22 mouse cellular contexts compared by ENCODE assay signal in genomic region chr4:83316718-83317117, GRCm38 (mm10). TPM values are rescaled to one million over a fixed set of nuclear protein-coding genes. Genes with fewer than 3 reads are reported as not detected.
A peak's percentile ranks its signal among the peaks of the same experiment; 100 is the strongest.
DNase-seq lines count a peak whose midpoint lies in the region; ATAC-seq and TF ChIP-seq lines count a peak whose summit lies in the region.
"Had no signal": no experiment of that assay in that cellular context is flagged by ENCODE, and none has a peak within 500 bp of the region (broad histone marks: within the 10 kb centered on the region; RNA-seq: fewer than 3 reads in every experiment).

No protein-coding gene starts in this region.

- H3K4me3 ChIP-seq in kidney, adult 2 months (ENCODE audit: insufficient read depth, low read depth, low read length): no peak overlapping the region
- peak overlapping the region; percentile 43 for H3K4me3 ChIP-seq in E14TG2a.4 (replicated peaks; ENCODE audit: low read length)
- no peak overlapping the region for H3K4me3 ChIP-seq in brown adipose tissue, adult 24 weeks (ENCODE audit: insufficient read depth, low read depth, low read length)
- no peak overlapping the region for H3K4me3 ChIP-seq in lung, postnatal 0 days (ENCODE audit: low read depth, low read length)
- H3K4me3 ChIP-seq in neural tube, embryonic 15.5 days (replicated peaks): no peak overlapping the region
- H3K4me3 ChIP-seq: forebrain, embryonic 15.5 days; heart, adult 2 months; limb, embryonic 13.5 days; liver, embryonic 15.5 days; midbrain, embryonic 12.5 days; neural tube, embryonic 13.5 days had no signal

- 62% methylated on average over 3 of the region's 3 CpGs for WGBS in kidney, adult 2 months
- WGBS in lung, postnatal 0 days: 74% methylated on average over 3 of the region's 3 CpGs
- 73% methylated on average over 3 of the region's 3 CpGs for WGBS in neural tube, embryonic 15.5 days

- no peaks in the 10 kb centered on the region for H3K9me3 ChIP-seq in E14TG2a.4 (ENCODE audit: low read length)
- no peaks in the 10 kb centered on the region for H3K9me3 ChIP-seq in lung, postnatal 0 days (ENCODE audit: low read length)
- H3K9me3 ChIP-seq in neural tube, embryonic 15.5 days (replicated peaks): no peaks in the 10 kb centered on the region
- H3K9me3 ChIP-seq: forebrain, embryonic 15.5 days; limb, embryonic 13.5 days; liver, embryonic 15.5 days; midbrain, embryonic 12.5 days; neural tube, embryonic 13.5 days had no signal

- peaks cover 10% of the 10 kb centered on the region; the same call in 1 of the 2 replicates for H3K4me1 ChIP-seq in kidney, adult 2 months (ENCODE audit: control insufficient read depth, insufficient read depth, low read length)
- H3K4me1 ChIP-seq in E14TG2a.4 (replicated peaks; ENCODE audit: low read depth, low read length): peaks cover 93% of the 10 kb centered on the region
- peaks cover 49% of the 10 kb centered on the region for H3K4me1 ChIP-seq in brown adipose tissue, adult 24 weeks (ENCODE audit: control insufficient read depth, insufficient read depth, insufficient read length, low read length)
- peaks cover 11% of the 10 kb centered on the region for H3K4me1 ChIP-seq in lung, postnatal 0 days (ENCODE audit: insufficient read depth, low read depth, low read length)
- H3K4me1 ChIP-seq in neural tube, embryonic 15.5 days: peaks cover 14% of the 10 kb centered on the region; the same call in 1 of the 2 replicates
- H3K4me1 ChIP-seq: midbrain, embryonic 12.5 days had no signal

- H3K36me3 ChIP-seq in kidney, adult 2 months (ENCODE audit: control insufficient read depth, insufficient read depth, low read length): no peaks in the 10 kb centered on the region
- H3K36me3 ChIP-seq in E14TG2a.4 (ENCODE audit: insufficient read depth, low read length): peaks cover 26% of the 10 kb centered on the region
- no peaks in the 10 kb centered on the region for H3K36me3 ChIP-seq in lung, postnatal 0 days (ENCODE audit: insufficient read depth, low read length)
- no peaks in the 10 kb centered on the region for H3K36me3 ChIP-seq in neural tube, embryonic 15.5 days
- H3K36me3 ChIP-seq: forebrain, embryonic 15.5 days; limb, embryonic 13.5 days; liver, embryonic 15.5 days; midbrain, embryonic 12.5 days; neural tube, embryonic 13.5 days had no signal

- no peak overlapping the region for H3K9ac ChIP-seq in lung, postnatal 0 days (replicated peaks; ENCODE audit: low read depth)
- no peak overlapping the region for H3K9ac ChIP-seq in neural tube, embryonic 15.5 days (replicated peaks)
- H3K9ac ChIP-seq: forebrain, embryonic 15.5 days; limb, embryonic 13.5 days; liver, embryonic 15.5 days; midbrain, embryonic 12.5 days; neural tube, embryonic 13.5 days had no signal

- peak; percentile 28 for DNase-seq in kidney, postnatal 14 days
- DNase-seq in kidney, adult 2 months: no peak
- DNase-seq in 3T3-L1 (ENCODE audit: low read depth, low spot score): peak; percentile 27
- DNase-seq in lung, postnatal 0 days (ENCODE audit: low spot score): no peak
- DNase-seq: adrenal gland, postnatal 36 days; cerebellum, adult 18-20 months; cerebellum, postnatal 25 days; embryo, embryonic 11 days; heart, adult 2 months; kidney, adult 18-20 months; right cerebral cortex, postnatal 25 days had no signal

- no peak for TF ChIP-seq EP300 in lung, postnatal 0 days (IDR thresholded peaks at IDR 0.05)

- no peak for TF ChIP-seq CTCF in kidney, adult 2 months (conservative IDR thresholded peaks at IDR 0.05; ENCODE audit: insufficient read depth, insufficient read length, low read depth, low read length)
- TF ChIP-seq CTCF in E14TG2a.4 (conservative IDR thresholded peaks at IDR 0.05; ENCODE audit: low read length): no peak
- no peak for TF ChIP-seq CTCF in lung, postnatal 0 days (IDR thresholded peaks at IDR 0.05)

- TF ChIP-seq POLR2A in kidney, adult 2 months (IDR thresholded peaks at IDR 0.05; ENCODE audit: low read depth, low read length): no peak

- H3K27me3 ChIP-seq in kidney, adult 2 months (replicated peaks; ENCODE audit: control insufficient read depth, insufficient read depth, low read length): no peaks in the 10 kb centered on the region
- no peaks in the 10 kb centered on the region for H3K27me3 ChIP-seq in E14TG2a.4 (ENCODE audit: insufficient read depth, low read length)
- H3K27me3 ChIP-seq in lung, postnatal 0 days (replicated peaks; ENCODE audit: insufficient read depth, low read length): no peaks in the 10 kb centered on the region
- H3K27me3 ChIP-seq in neural tube, embryonic 15.5 days (replicated peaks): no peaks in the 10 kb centered on the region
- H3K27me3 ChIP-seq: forebrain, embryonic 15.5 days; limb, embryonic 13.5 days; midbrain, embryonic 12.5 days; Patski had no signal

- H3K4me2 ChIP-seq in lung, postnatal 0 days (replicated peaks; ENCODE audit: low read depth, low read length): no peak overlapping the region
- no peak overlapping the region for H3K4me2 ChIP-seq in neural tube, embryonic 15.5 days
- H3K4me2 ChIP-seq: forebrain, embryonic 15.5 days; limb, embryonic 13.5 days; liver, embryonic 15.5 days; midbrain, embryonic 12.5 days; neural tube, embryonic 13.5 days had no signal

- ATAC-seq in lung, postnatal 0 days: no peak
- no peak for ATAC-seq in neural tube, embryonic 15.5 days (ENCODE audit: low FRiP score)
- no peak for ATAC-seq in granulocyte monocyte progenitor cell, adult 5-6 weeks (replicated peaks; ENCODE audit: poor library complexity, severe bottlenecking)
- ATAC-seq: forebrain, embryonic 15.5 days; hindbrain, embryonic 16.5 days; Patski had no signal

- H3K27ac ChIP-seq in kidney, adult 2 months (ENCODE audit: insufficient read depth, low read depth, low read length): no peak overlapping the region
- peak overlapping the region; percentile 39; the same call in 1 of the 2 replicates for H3K27ac ChIP-seq in brown adipose tissue, adult 24 weeks (replicated peaks; ENCODE audit: low read depth, low read length)
- no peak overlapping the region for H3K27ac ChIP-seq in lung, postnatal 0 days (ENCODE audit: low read length)
- H3K27ac ChIP-seq in neural tube, embryonic 15.5 days (replicated peaks): no peak overlapping the region
- H3K27ac ChIP-seq: forebrain, embryonic 15.5 days; limb, embryonic 13.5 days; liver, embryonic 15.5 days; midbrain, embryonic 12.5 days; neural tube, embryonic 13.5 days had no signal

RNA-seq across cellular contexts. Expression of gene Ttc39b, which starts 7.3 kb away (rescaled TPM):
- 2.0 and 2.5 TPM in 2 replicates for polyA plus RNA-seq in kidney, adult 2 months (2012; rRNA removed)
- 3.6 and 5.5 TPM in 2 replicates for polyA plus RNA-seq in brown adipose tissue, adult 24 weeks (2012; ENCODE audit: insufficient read depth, insufficient read length, missing spikeins)
- 6.7 and 7.5 TPM in 2 replicates for polyA plus RNA-seq in lung, postnatal 0 days (2015; fragmentation: Nextera tagmentation; extraction: Ambion mirVana)
- 7.4 and 7.7 TPM in 2 replicates for polyA plus RNA-seq in neural tube, embryonic 15.5 days (2015; fragmentation: Nextera tagmentation; extraction: Ambion mirVana)
- total RNA-seq in granulocyte monocyte progenitor cell, adult 5-6 weeks (2014; fragmentation: Nextera tagmentation): 0.19 TPM in 1 of 2 replicates, not detected in the other
- 0.26 and 1.6 TPM in 2 replicates for total RNA-seq in granulocyte monocyte progenitor cell, adult 5-6 weeks (2017)

Comparison
In these comparisons a context has a peak if more than half of its experiments do, and no peak if none do; other contexts are left out.
1. DNase-seq: peak in kidney, postnatal 14 days (single experiment) and 3T3-L1 (single experiment); none in kidney, adult 2 months (single experiment) and lung, postnatal 0 days (single experiment).